Mouse (Mus musculus) left cerebral cortex, postnatal 10 days (tissue): ENCODE data around the gene Olfr1361. TPM values are rescaled to one million over a fixed set of nuclear protein-coding genes. Genes with fewer than 3 reads are reported as not detected.
A peak's percentile ranks its signal among the peaks of the same experiment; 100 is the strongest.

Experiments used
- DNase-seq, 2 experiments: peaks; one replicate each; pipeline ENCODE4 v3.0.0; 2021 to 2022; ENCODE audit warnings: low spot score in 2 of 2, mixed read lengths in 1 of 2; ENCODE audit errors: extremely low spot score in 1 of 2
- intact Hi-C: fragments of 180-260 bp; cut with DNase I; formaldehyde crosslinking; loops from one replicate; pipeline ENCODE4 v1.15.1; 2025
- total RNA-seq, 2 experiments: library from RNA; stranded (reverse); gene quantifications; 2 replicates each; pipeline ENCODE4 v1.2.3; 2021

Gene Olfr1361
- total RNA-seq, result not detected

- no peak for DNase-seq
- intact Hi-C loops, result no loop called here
Measured at GRCm38 (mm10) chr13:21663286-21663685, at the start of gene Olfr1361. Gene Olfr1361 (minus strand): TSS chr13:21663386.

GRCm38 (mm10) chr13:21711698-21712097, 48.5 kb upstream of the Olfr1361 start:
- intact Hi-C loops, result loop anchor here (10.0 kb wide), 2 partner anchors 313 to 1723 kb away; no protein-coding TSS in a partner anchor
- DNase-seq, result no peak

- intact Hi-C loops, result loop anchor here (10.0 kb wide), 2 partner anchors 314 to 1724 kb away; no protein-coding TSS in a partner anchor
- DNase-seq, result peak; percentile 76 to 77
Measured at GRCm38 (mm10) chr13:21710821-21711525, 47.8 kb upstream of the Olfr1361 start.

- intact Hi-C loops, result loop anchor here (10.0 kb wide), 2 partner anchors 315 to 1725 kb away; no protein-coding TSS in a partner anchor
- peak; percentile 86 to 90 for DNase-seq
Measured at GRCm38 (mm10) chr13:21710031-21710711, 47.0 kb upstream of the Olfr1361 start.

- intact Hi-C loops, result no loop called here
- no peak for DNase-seq
Measured at GRCm38 (mm10) chr13:21706669-21707068, 43.5 kb upstream of the Olfr1361 start.

- intact Hi-C loops, result no loop called here
Measured at GRCm38 (mm10) chr13:21697811-21698210, 34.6 kb upstream of the Olfr1361 start, which contains the start of gene Olfr1359. Gene Olfr1359 (plus strand): TSS chr13:21698111.

GRCm38 (mm10) chr13:21677305-21677704, 14.1 kb upstream of the Olfr1361 start, which contains the start of gene Olfr1360:
Gene Olfr1360 (minus strand): TSS chr13:21677405.
- intact Hi-C loops, result no loop called here
- no peak for DNase-seq

More at GRCm38 (mm10) chr13:21697811-21698210, 34.6 kb upstream of the Olfr1361 start, which contains the start of gene Olfr1359:
- DNase-seq, result no peak

GRCm38 (mm10) chr13:21642418-21642817, 20.8 kb downstream of the Olfr1361 start, which contains the start of gene Olfr11:
Gene Olfr11 (minus strand): TSS chr13:21642518.
- intact Hi-C loops, result no loop called here

GRCm38 (mm10) chr13:21613922-21614321, 49.3 kb downstream of the Olfr1361 start, which contains the start of gene Olfr1362:
Gene Olfr1362 (minus strand): TSS chr13:21614022.
- no peak for DNase-seq
- intact Hi-C loops, result no loop called here

More at GRCm38 (mm10) chr13:21642418-21642817, 20.8 kb downstream of the Olfr1361 start, which contains the start of gene Olfr11:
- DNase-seq, result no peak

Other genes starting within 250 kb of the Olfr1361 start
- gene Pgbd1, start 222.3 kb downstream of the Olfr1361 start, total RNA-seq, result 1 to 10 TPM; 1.5 to 2.1 TPM
- gene Zscan26, start 209.7 kb downstream of the Olfr1361 start, total RNA-seq, result 10 to 100 TPM; 27.6 to 30.0 TPM
- gene Nkapl, start 194.9 kb downstream of the Olfr1361 start, total RNA-seq, result 1 to 10 TPM in 1 of 2 experiments, under 1 TPM in 1; 0.77 to 1.0 TPM
- gene Zkscan4, start 184.5 kb downstream of the Olfr1361 start, total RNA-seq, result 1 to 10 TPM; 7.4 TPM
- gene Gm10065, start 183.9 kb downstream of the Olfr1361 start, total RNA-seq, result not detected
- gene AK157302, start 168.2 kb downstream of the Olfr1361 start, total RNA-seq, result 10 to 100 TPM; 16.5 to 17.2 TPM
- gene Gm11273, start 162.0 kb downstream of the Olfr1361 start, total RNA-seq, result 10 to 100 TPM; 56.4 to 59.3 TPM
- 10 to 100 TPM; 10.6 to 13.6 TPM for gene Zkscan8, start 132.3 kb downstream of the Olfr1361 start, total RNA-seq
- not detected for gene Olfr1366, start 120.6 kb downstream of the Olfr1361 start, total RNA-seq
- not detected for gene Olfr1535, start 103.5 kb downstream of the Olfr1361 start, total RNA-seq
- gene Olfr1364, start 81.6 kb downstream of the Olfr1361 start, total RNA-seq, result not detected
- gene Olfr1362, start 49.4 kb downstream of the Olfr1361 start, total RNA-seq, result not detected
- gene Olfr11, start 20.9 kb downstream of the Olfr1361 start, total RNA-seq, result not detected
- gene Olfr1360, start 14.0 kb upstream of the Olfr1361 start, total RNA-seq, result not detected
- not detected for gene Olfr1359, start 34.7 kb upstream of the Olfr1361 start, total RNA-seq
- gene Hist1h2bl, start 52.8 kb upstream of the Olfr1361 start, total RNA-seq, result 10 to 100 TPM; 41.4 to 52.8 TPM
- gene Hist1h2ai, start 53.0 kb upstream of the Olfr1361 start, total RNA-seq, result 10 to 100 TPM; 68.4 to 76.2 TPM
- 10 to 100 TPM; 69.3 to 80.8 TPM for gene Hist1h3h, start 54.3 kb upstream of the Olfr1361 start, total RNA-seq
- gene Hist1h2bm, start 58.7 kb upstream of the Olfr1361 start, total RNA-seq, result 10 to 100 TPM; 10.1 to 13.9 TPM
- 10 to 100 TPM; 13.5 to 16.2 TPM for gene Hist1h4j, start 71.7 kb upstream of the Olfr1361 start, total RNA-seq
- gene Hist1h4k, start 87.1 kb upstream of the Olfr1361 start, total RNA-seq, result 100 to 1,000 TPM; 306 to 311 TPM
- 10 to 100 TPM; 23.0 to 24.1 TPM for gene Hist1h2ak, start 90.4 kb upstream of the Olfr1361 start, total RNA-seq
- gene Hist1h2bn, start 90.7 kb upstream of the Olfr1361 start, total RNA-seq, result 10 to 100 TPM; 23.0 to 25.1 TPM
- gene Hist1h1b, start 117.2 kb upstream of the Olfr1361 start, total RNA-seq, result 10 to 100 TPM; 19.5 to 20.4 TPM
- 10 to 100 TPM; 53.5 to 57.3 TPM for gene Hist1h3i, start 120.0 kb upstream of the Olfr1361 start, total RNA-seq
- gene Hist1h2an, start 123.8 kb upstream of the Olfr1361 start, total RNA-seq, result 1 to 10 TPM; 5.2 to 6.1 TPM
- 10 to 100 TPM; 16.5 to 17.0 TPM for gene Hist1h2bp, start 124.1 kb upstream of the Olfr1361 start, total RNA-seq
- 10 to 100 TPM; 48.3 to 50.2 TPM for gene Hist1h2bq, start 146.8 kb upstream of the Olfr1361 start, total RNA-seq
- not detected for gene Hist1h2ao, start 147.1 kb upstream of the Olfr1361 start, total RNA-seq
- gene Hist1h4m, start 148.4 kb upstream of the Olfr1361 start, total RNA-seq, result 100 to 1,000 TPM; 180 to 194 TPM
- 10 to 100 TPM; 21.2 to 27.5 TPM for gene Hist1h4n, start 168.8 kb upstream of the Olfr1361 start, total RNA-seq
- gene Hist1h2ap, start 170.1 kb upstream of the Olfr1361 start, total RNA-seq, result 10 to 100 TPM; 66.4 to 75.9 TPM
- gene Hist1h2br, start 170.4 kb upstream of the Olfr1361 start, total RNA-seq, result 10 to 100 TPM; 47.5 to 49.6 TPM